Mouse (Mus musculus) Patski (cell line): Measurements from ENCODE around the gene Pde1c. TPM values are rescaled to one million over a fixed set of nuclear protein-coding genes. Genes with fewer than 3 reads are reported as not detected.

Experiments used
- ATAC-seq: fragments of 100-300 bp; one replicate; pipeline ENCODE4 v1.8.0; 2021
- CTCF ChIA-PET: fragments of 350-600 bp; sonication (Branson Sonifier 250); formaldehyde crosslinking; loops from one replicate; lab custom pipeline; 2022; ENCODE audit warnings: inconsistent platforms; lab: Charles Lee
- POLR2A ChIA-PET: fragments of 350-600 bp; sonication (Branson Sonifier 250); formaldehyde crosslinking; loops from one replicate; lab custom pipeline; 2022; ENCODE audit warnings: antibody characterized with exemption, inconsistent platforms; lab: Charles Lee
- DNase-seq: peaks from one replicate; pipeline ENCODE4 v3.0.0-alpha.2; 2011; ENCODE audit warnings: low read depth, low spot score
- H3K27me3 ChIP-seq: fragments of 371-371 bp; one replicate; pipeline ENCODE4 v1.5.1; 2021
- CTCF ChIP-seq: fragments of 100-300 bp; IDR thresholded peaks from one replicate; pipeline ENCODE4 v1.5.1; 2021
- in situ Hi-C: fragments of 300-500 bp; cut with MboI; formaldehyde crosslinking; loops from 3 replicates; pipeline ENCODE4 v1.11.1; 2018; ENCODE audit warnings: low pct_unique_long_range_greater_than_20kb, mixed read lengths
- polyA plus RNA-seq: library from polyadenylated mRNA; unstranded; gene quantifications from one replicate; pipeline ENCODE4 v1.2.3, GENCODE M21; 2021

Pde1c gene
- polyA plus RNA-seq, 1 experiment from 2014 or later = not detected

DNA sequence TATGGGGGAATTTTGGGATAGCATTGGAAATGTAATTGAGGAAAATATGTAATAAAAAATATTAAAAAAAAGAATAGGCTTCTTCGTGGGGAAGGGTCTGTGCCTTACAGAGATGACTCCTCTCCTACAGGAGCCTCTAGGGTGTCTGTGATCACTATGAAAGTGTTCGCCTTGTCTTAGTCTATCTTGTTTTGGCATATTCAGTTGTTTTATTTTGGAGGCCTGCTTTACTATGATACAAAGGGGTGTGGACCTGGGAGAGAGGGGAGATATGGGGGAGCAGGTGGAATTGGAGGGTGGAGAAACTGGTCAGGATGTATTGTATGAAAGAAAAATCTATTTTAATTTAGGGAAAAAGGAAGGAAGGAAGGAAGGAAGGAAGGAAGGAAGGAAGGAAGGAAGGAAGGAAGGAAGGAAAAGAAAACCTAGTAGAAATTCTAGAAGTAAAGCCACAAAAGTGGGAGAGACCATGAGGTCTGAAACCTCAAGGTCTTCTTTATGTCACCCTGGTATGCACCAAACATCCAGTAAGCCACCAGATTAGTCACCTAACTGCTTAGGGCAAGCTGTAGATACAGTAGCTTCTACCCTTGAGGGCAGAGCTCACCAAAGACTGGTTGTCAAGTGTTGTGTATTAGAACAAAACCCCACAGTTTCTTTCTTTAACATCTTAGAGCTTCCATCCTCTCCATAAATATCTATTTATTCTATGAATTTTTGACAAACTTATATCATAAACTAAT is 311.2 kb downstream of the Pde1c start:
- peaks cover 7% of the 10 kb centered on the region for H3K27me3 ChIP-seq
- DNase-seq (no peak), ATAC-seq (no peak)
- in situ Hi-C loops = no loop called here
- TF ChIP-seq CTCF = no peak
- ChIA-PET POLR2A (no interaction called here), CTCF (no interaction called here)

DNA sequence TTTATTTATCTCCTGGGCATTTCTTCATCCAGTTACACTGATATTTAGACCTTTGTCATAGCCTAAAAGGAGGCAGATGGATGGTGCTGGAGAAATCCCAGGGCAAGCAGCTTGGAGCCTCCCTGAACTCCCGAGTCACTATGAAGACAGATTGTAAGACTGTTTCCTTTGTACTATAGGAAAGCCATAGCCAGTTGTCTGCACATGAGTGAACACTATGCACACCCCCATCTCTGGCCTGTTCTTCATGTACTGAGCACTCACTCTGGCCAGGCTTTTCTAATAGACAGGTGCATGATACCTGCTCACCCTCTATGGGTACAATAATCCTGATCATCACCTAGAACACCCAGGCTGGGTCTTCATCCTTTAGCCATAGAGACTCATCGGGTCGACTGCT is 318.8 kb downstream of the Pde1c start:
- no peaks in the 10 kb centered on the region for H3K27me3 ChIP-seq
- no peak for DNase-seq
- POLR2A ChIA-PET = no interaction called here
- no peak for TF ChIP-seq CTCF
- in situ Hi-C loops = no loop called here
- no peak for ATAC-seq
- CTCF ChIA-PET = no interaction called here

DNA sequence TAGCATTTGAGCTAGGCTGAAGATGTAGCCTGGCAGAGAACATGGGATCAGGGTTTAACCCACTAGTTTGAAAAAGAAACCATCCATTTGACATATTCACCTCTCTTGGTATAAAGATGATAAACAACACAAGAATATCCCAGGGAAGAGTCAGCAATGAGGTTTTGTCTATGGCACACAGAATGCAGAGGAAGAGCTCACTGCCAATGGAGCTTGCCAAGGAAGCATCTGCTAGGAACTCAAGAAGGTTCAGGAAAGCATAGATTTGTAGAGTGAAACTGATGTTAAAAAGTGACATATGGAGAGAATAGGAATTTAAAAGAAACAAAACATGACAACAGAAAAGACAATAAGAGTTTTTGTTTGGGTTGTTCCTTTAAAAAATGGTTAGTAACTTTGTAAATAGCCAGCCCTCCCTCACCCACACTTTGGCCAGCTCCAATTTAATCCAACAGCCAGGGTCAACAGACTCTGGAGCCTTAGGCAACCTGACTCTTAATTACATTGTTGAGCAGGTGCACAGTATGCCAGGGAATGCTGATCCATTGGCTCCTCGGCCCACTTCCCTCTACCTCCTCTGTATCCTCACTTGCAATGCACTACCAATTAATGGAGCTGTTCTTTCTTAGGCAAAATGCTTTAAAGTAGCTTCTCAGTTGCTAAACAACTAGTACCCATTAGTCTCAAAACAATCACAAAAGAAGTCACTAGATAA is 377.3 kb downstream of the Pde1c start:
- no peak for TF ChIP-seq CTCF
- no peaks in the 10 kb centered on the region for H3K27me3 ChIP-seq
- in situ Hi-C loops = no loop called here
- ChIA-PET POLR2A (no interaction called here), CTCF (no interaction called here)
- no peak for DNase-seq
- no peak for ATAC-seq

DNA sequence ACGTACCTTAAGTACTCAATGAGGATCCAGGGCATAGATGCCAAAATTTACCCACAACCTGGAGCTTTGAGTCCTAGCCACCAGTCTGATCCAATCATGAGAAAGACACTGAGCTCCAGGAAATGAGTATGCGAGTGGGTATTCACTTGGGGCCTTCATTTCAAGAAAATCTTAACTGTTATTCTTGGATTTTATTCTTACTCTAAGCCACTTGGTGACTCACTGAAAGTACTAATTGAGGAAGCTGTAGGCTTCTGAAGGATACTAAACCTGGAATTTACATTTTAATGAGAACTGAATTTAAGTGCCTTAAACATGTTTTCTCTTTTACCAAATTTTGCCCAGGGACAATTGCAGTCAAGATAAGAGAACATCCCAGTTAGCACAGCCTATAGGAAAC is 392.4 kb downstream of the Pde1c start:
- in situ Hi-C loops = no loop called here
- CTCF ChIA-PET = no interaction called here
- TF ChIP-seq CTCF = no peak
- H3K27me3 ChIP-seq = peaks cover 3% of the 10 kb centered on the region
- POLR2A ChIA-PET = no interaction called here
- ATAC-seq (no peak), DNase-seq (no peak)

DNA sequence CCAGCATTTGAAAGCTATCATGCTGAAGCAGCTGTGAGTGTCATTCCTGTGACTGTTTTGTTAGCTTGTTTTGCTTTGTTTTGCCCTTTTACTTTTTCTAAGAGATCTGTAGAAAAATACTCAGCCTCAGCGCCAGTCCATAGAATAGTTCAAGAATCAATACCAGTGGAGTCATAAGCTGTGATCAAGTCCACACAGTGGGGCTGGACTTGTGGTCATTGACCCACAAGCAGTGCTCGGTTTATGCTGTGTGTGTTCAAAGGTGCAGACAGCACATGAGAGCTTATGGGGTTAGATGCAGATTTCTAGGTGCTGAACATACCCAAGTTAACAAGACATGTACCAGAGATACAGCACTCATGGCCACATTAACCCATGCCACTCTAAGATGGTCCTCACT is 396.7 kb downstream of the Pde1c start:
- DNase-seq (no peak), ATAC-seq (no peak)
- TF ChIP-seq CTCF = no peak
- POLR2A ChIA-PET = no interaction called here
- CTCF ChIA-PET = interaction anchor here (1.5 kb wide), 1 partner anchor 16 kb away, joined by 3 read pairs; no protein-coding TSS in a partner anchor
- H3K27me3 ChIP-seq = peaks cover 3% of the 10 kb centered on the region
- in situ Hi-C loops = no loop called here

DNA sequence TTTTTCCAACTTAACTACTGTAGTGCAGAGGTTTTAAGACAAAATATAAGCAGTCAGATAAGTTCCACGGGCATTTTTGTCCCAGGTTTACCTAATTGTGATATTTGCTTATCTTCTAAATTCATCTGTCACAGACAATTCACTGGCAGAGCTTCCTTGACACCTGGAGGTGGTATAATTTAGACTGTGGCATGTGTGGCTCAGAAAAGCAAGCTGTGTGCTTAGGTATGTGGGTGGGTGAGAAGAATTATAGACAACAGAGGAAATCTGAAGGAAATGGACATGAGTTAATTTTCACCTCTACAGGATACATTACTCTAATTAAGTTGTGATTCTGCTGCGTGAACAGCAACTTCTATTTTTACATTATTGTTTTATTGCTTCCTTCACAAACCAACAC is 400.2 kb downstream of the Pde1c start:
- POLR2A ChIA-PET = no interaction called here
- TF ChIP-seq CTCF = no peak
- no peak for DNase-seq
- in situ Hi-C loops = no loop called here
- ATAC-seq = no peak
- peaks cover 3% of the 10 kb centered on the region for H3K27me3 ChIP-seq
- CTCF ChIA-PET = no interaction called here

DNA sequence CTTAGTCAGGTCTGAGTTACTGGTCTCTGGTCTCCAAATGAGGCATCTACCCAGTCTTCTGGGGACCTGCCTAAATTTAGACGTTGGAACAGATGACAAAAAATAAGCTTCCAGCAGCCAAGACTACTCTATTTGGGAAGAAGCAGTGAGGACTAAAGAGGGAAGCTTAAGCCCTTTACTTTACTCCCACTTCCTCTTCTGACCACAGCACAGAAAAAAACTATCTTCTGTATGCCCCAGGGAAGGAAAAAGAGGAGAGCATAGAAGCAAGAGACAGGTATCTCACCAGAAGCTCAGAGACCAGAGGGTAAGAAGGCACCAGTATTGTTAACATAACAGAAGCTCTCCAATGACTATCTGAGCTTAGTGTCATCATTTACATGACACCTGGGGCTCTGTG is 410.7 kb downstream of the Pde1c start:
- no peak for DNase-seq
- ChIA-PET CTCF (no interaction called here), POLR2A (no interaction called here)
- no peak for TF ChIP-seq CTCF
- no peak for ATAC-seq
- peaks cover 5% of the 10 kb centered on the region for H3K27me3 ChIP-seq
- in situ Hi-C loops = no loop called here

DNA sequence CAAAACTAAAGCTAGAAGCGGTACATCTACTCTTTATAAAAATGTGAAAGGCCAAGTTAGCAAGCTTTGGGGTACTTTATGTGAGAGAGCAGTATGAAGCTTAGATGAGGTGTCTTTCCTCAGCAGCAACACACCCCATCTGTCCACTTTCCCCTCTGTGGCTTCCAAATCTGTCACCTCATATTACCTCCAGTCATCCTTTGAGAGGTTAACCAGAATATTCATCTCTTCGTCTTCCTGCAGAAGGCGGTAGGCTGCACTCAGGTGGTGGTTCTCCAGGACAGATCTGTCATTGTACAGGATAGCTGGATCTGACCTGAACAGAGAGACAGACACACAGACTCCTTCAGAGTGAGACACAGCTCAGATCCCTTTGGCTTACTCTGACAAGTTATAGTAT is 412.1 kb downstream of the Pde1c start:
- ATAC-seq (no peak), DNase-seq (no peak)
- ChIA-PET POLR2A (no interaction called here), CTCF (interaction anchor here (1.4 kb wide), 1 partner anchor 15 kb away, joined by 3 read pairs; no protein-coding TSS in a partner anchor)
- in situ Hi-C loops = no loop called here
- TF ChIP-seq CTCF = no peak
- peaks cover 5% of the 10 kb centered on the region for H3K27me3 ChIP-seq

DNA sequence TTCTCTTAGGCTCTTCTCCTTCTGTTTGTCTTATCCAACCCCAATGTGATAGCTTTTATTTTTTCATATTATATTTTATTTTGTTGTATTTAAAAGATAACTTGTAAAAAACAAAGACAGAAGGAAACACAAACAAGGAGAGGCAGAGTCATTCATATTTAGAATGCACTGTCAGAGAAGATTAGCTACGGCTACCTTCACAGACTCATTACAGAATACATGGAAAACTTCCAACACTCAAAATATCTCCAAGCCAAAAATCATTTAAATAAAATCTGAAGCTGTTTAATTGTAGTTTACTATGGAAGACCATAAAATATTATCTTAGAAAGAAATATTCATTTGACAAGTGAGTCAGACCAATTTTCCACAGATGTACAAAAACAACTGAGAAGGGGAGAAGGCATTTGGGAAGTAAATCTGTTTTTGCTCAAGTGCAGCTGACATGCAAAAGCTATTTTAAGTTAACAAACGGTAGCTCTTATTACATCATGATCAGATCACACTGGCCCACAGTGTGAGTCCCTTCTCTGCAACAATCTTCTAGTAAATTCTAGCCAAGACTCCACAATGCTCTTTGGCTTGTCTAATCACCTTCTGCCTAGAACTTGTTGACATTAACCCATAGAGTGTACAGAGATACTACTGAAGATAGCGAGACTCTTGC is 438.3 kb downstream of the Pde1c start:
- in situ Hi-C loops = no loop called here
- no peak for TF ChIP-seq CTCF
- ATAC-seq (no peak), DNase-seq (no peak)
- POLR2A ChIA-PET = no interaction called here
- CTCF ChIA-PET = no interaction called here
- no peaks in the 10 kb centered on the region for H3K27me3 ChIP-seq

DNA sequence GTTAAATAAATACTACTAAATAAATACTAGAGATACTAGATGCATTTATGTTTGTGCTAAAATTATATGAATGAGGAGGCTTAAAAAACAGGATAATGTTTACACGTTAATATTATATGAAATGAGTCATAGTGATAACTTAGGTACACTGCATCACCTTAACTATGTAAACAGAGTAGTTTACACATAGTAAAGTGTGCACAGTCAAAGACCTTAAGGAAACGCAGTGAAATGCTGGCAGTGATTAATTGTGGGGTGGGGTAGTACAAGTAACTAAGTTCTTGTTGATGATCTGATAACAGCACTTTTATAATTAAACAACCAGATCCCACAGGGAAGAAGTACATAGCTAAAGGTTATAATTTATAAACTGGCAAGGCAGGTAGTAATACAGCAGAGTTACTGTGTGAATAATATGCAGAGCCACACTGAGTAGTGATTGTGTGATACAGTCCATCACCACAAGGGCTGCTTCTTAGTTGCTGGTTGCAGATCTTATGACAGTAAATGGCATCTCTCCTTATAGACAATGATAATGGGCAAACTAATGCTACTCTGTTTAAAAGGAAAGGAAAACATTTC is 469.3 kb downstream of the Pde1c start:
- POLR2A ChIA-PET = no interaction called here
- no peak for TF ChIP-seq CTCF
- H3K27me3 ChIP-seq = peaks cover 5% of the 10 kb centered on the region
- in situ Hi-C loops = no loop called here
- DNase-seq (no peak), ATAC-seq (no peak)
- CTCF ChIA-PET = interaction anchor here (1.2 kb wide), 1 partner anchor 21 kb away, joined by 3 read pairs; no protein-coding TSS in a partner anchor
